Comparison of ENCODE assay signal across 8 mouse cellular contexts in genomic region chr4:137388059-137388794, GRCm38 (mm10). TPM values are rescaled to one million over a fixed set of nuclear protein-coding genes. Genes with fewer than 3 reads are reported as not detected.
DNase-seq lines count a peak whose midpoint lies in the region; ATAC-seq lines count a peak whose summit lies in the region.

No protein-coding gene starts in this region.

- no peaks in the 10 kb centered on the region for H3K9me3 ChIP-seq in hindbrain, embryonic 11.5 days (ENCODE audit: control insufficient read depth, low read length)

- WGBS in hindbrain, embryonic 11.5 days = under 1% methylated on average over 45 of the region's 46 CpGs

- peak; percentile 92 for ATAC-seq in hindbrain, embryonic 11.5 days (ENCODE audit: low FRiP score)

- H3K4me1 ChIP-seq in hindbrain, embryonic 11.5 days (replicated peaks; ENCODE audit: control insufficient read depth, insufficient read depth, low read length) = no peaks in the 10 kb centered on the region

- peak overlapping the region; percentile 87 for H3K9ac ChIP-seq in hindbrain, embryonic 11.5 days (ENCODE audit: low read depth, low read length)

- 0 out of 2 replicates have a peak, but pooled peaks cover 2% of the 10 kb centered on the region for H3K27me3 ChIP-seq in hindbrain, embryonic 11.5 days (ENCODE audit: control insufficient read depth, insufficient read depth, low read length)

- H3K27ac ChIP-seq in hindbrain, embryonic 11.5 days (ENCODE audit: low read depth, low read length) = peak overlapping the region; percentile 71

- H3K4me2 ChIP-seq in hindbrain, embryonic 11.5 days (replicated peaks; ENCODE audit: low read depth, low read length) = peak overlapping the region; percentile 89

- peak; percentile 92 for DNase-seq in Muller cell, postnatal 12 days (ENCODE audit: inconsistent ontology term)
- DNase-seq in cerebellum, adult 9-11 months = peak; percentile 90
- DNase-seq in frontal cortex, adult 2 months (ENCODE audit: extremely low spot score in 1 of 2, low spot score in 1 of 2) = peak; percentile 69 to 88
- DNase-seq in hindbrain, embryonic 11.5 days (ENCODE audit: low spot score) = peak; percentile 93
- DNase-seq in layer of hippocampus, postnatal 10 days (ENCODE audit: low spot score in 2 of 2) = peak; percentile 78 to 83
- peak; percentile 91 for DNase-seq in lung, postnatal 10 days
- peak; percentile 82 for DNase-seq in ovary, postnatal 36 days (ENCODE audit: low spot score)
- peak; percentile 83 for DNase-seq in thymus, postnatal 25 days

- peak overlapping the region; percentile 82 for H3K4me3 ChIP-seq in hindbrain, embryonic 11.5 days (ENCODE audit: low read depth, low read length)

- H3K36me3 ChIP-seq in hindbrain, embryonic 11.5 days (ENCODE audit: control insufficient read depth, insufficient read depth, low read length) = no peaks in the 10 kb centered on the region

RNA-seq across cellular contexts. Expression of gene Cela3a, which starts 21.4 kb away (rescaled TPM):
- not detected in 2 replicates for polyA plus RNA-seq in frontal cortex, adult 2 months (2012; rRNA removed)
- not detected in 2 replicates for polyA plus RNA-seq in hindbrain, embryonic 11.5 days (2014; fragmentation: Nextera tagmentation; extraction: Ambion mirVana)
- not detected for total RNA-seq in layer of hippocampus, postnatal 10 days (2021)

RNA-seq across cellular contexts. Expression of gene Cdc42, which starts 30.7 kb away (rescaled TPM):
- 419 and 422 TPM in 2 replicates for polyA plus RNA-seq in frontal cortex, adult 2 months (2012; rRNA removed)
- polyA plus RNA-seq in hindbrain, embryonic 11.5 days (2014; fragmentation: Nextera tagmentation; extraction: Ambion mirVana) = 692 and 744 TPM in 2 replicates
- total RNA-seq in layer of hippocampus, postnatal 10 days (2021) = 100 to 1,000 TPM; 446 to 465 TPM

RNA-seq across cellular contexts. Expression of gene Cela3b, which starts 42.1 kb away (rescaled TPM):
- 0.15 TPM in 1 of 2 replicates, not detected in the other for polyA plus RNA-seq in frontal cortex, adult 2 months (2012; rRNA removed)
- not detected in 2 replicates for polyA plus RNA-seq in hindbrain, embryonic 11.5 days (2014; fragmentation: Nextera tagmentation; extraction: Ambion mirVana)
- not detected for total RNA-seq in layer of hippocampus, postnatal 10 days (2021)

Comparison
In these comparisons a context has a peak if more than half of its experiments do, and no peak if none do; other contexts are left out.
1. Peak in every context shown above with its lines: DNase-seq, ATAC-seq, H3K4me3 ChIP-seq and H3K27ac ChIP-seq.